Mouse (Mus musculus) CH12.LX (cell line): ENCODE data around the gene Sost. TPM values are rescaled to one million over a fixed set of nuclear protein-coding genes. Genes with fewer than 3 reads are reported as not detected.

Source experiments
- DNase-seq: peaks from one replicate; pipeline ENCODE4 v3.0.0-alpha.2; 2013; ENCODE audit errors: extremely low read depth
- H3K27ac ChIP-seq: 2 replicates; pipeline ENCODE4 v1.5.1; 2012; ENCODE audit warnings: low read depth, mild to moderate bottlenecking, control low read depth, moderate library complexity; ENCODE audit not compliant: insufficient read depth
- H3K27me3 ChIP-seq: replicated peaks from 2 replicates; pipeline ENCODE3; 2012; ENCODE audit warnings: inconsistent platforms
- H3K36me3 ChIP-seq, 2 experiments: replicated peaks in 1 of 2; 2 replicates each; pipeline versions ENCODE3 to v1.6.1; 2012; ENCODE audit warnings: inconsistent platforms in 1 of 2, low read length in 1 of 2, mild to moderate bottlenecking in 1 of 2, mixed read lengths in 1 of 2, moderate library complexity in 1 of 2; ENCODE audit not compliant: control insufficient read depth in 1 of 2, insufficient read depth in 1 of 2
- H3K4me1 ChIP-seq, 2 experiments: 2 replicates each; pipeline ENCODE4 v1.6.1; 2012; ENCODE audit warnings: inconsistent platforms in 1 of 2, moderate library complexity in 1 of 2; ENCODE audit not compliant: insufficient read depth in 2 of 2, control insufficient read depth in 1 of 2
- H3K4me2 ChIP-seq: 2 replicates; pipeline ENCODE4 v1.6.1; 2012; ENCODE audit warnings: low read depth, mild to moderate bottlenecking, control low read depth; ENCODE audit not compliant: poor library complexity, insufficient read depth, severe bottlenecking
- H3K4me3 ChIP-seq, 3 experiments: fragments of 150-350 bp in 1 of 3; sonication (generic) in 1 of 3; replicated peaks in 1 of 3; 2 replicates each; pipeline versions ENCODE3 to v1.5.1; 2011 to 2012; ENCODE audit warnings: low read depth in 2 of 3, low read length in 2 of 3, mild to moderate bottlenecking in 2 of 3, moderate library complexity in 2 of 3, control low read depth in 1 of 3, improper control_type of control experiment in 1 of 3, inconsistent platforms in 1 of 3, mixed read lengths in 1 of 3; ENCODE audit not compliant: poor library complexity in 1 of 3
- H3K79me2 ChIP-seq: replicated peaks from 2 replicates; pipeline ENCODE4 v1.6.1; 2012; ENCODE audit warnings: mild to moderate bottlenecking, moderate library complexity; ENCODE audit not compliant: control insufficient read depth, poor library complexity, insufficient read depth, severe bottlenecking; ENCODE audit errors: extremely low read depth
- H3K9ac ChIP-seq: 2 replicates; pipeline ENCODE4 v1.6.1; 2012; ENCODE audit warnings: low read depth, mild to moderate bottlenecking, control low read depth, moderate library complexity; ENCODE audit not compliant: insufficient read depth
- H3K9me3 ChIP-seq: replicated peaks from 2 replicates; pipeline ENCODE3; 2012; ENCODE audit warnings: low read length, inconsistent platforms, mixed read lengths
- CHD2 ChIP-seq: IDR thresholded peaks from 2 replicates; pipeline ENCODE4 v1.6.1; 2011; ENCODE audit warnings: low read length, improper control_type of control experiment
- E2F4 ChIP-seq: IDR thresholded peaks from 2 replicates; pipeline ENCODE4 v1.6.1; 2011; ENCODE audit warnings: low read depth, low read length, improper control_type of control experiment; ENCODE audit not compliant: insufficient replicate concordance
- EP300 ChIP-seq: IDR thresholded peaks from 2 replicates; pipeline ENCODE4 v1.6.1; 2011; ENCODE audit warnings: low read length, improper control_type of control experiment
- JUN ChIP-seq: IDR thresholded peaks from 2 replicates; pipeline ENCODE4 v1.6.1; 2011; ENCODE audit warnings: low read depth, mild to moderate bottlenecking, low read length, improper control_type of control experiment, moderate library complexity; ENCODE audit not compliant: insufficient read depth
- MAX ChIP-seq: IDR thresholded peaks from 2 replicates; pipeline ENCODE4 v1.6.1; 2011; ENCODE audit warnings: low read length, improper control_type of control experiment
- MAZ ChIP-seq: IDR thresholded peaks from 2 replicates; pipeline ENCODE4 v1.6.1; 2012; ENCODE audit warnings: low read depth, mild to moderate bottlenecking, inconsistent platforms, low read length, improper control_type of control experiment, moderate library complexity
- NRF1 ChIP-seq: IDR thresholded peaks from 2 replicates; pipeline ENCODE4 v1.6.1; 2014; ENCODE audit warnings: low read depth, mild to moderate bottlenecking, inconsistent platforms, low read length, improper control_type of control experiment, moderate library complexity
- PAX5 ChIP-seq: IDR thresholded peaks from 2 replicates; pipeline ENCODE4 v1.6.1; 2012; ENCODE audit warnings: low read length, inconsistent platforms, mixed read lengths
- RCOR1 ChIP-seq: conservative IDR thresholded peaks from 2 replicates; pipeline ENCODE4 v1.6.1; 2012; ENCODE audit warnings: low read depth, mild to moderate bottlenecking, inconsistent platforms, low read length, improper control_type of control experiment
- SIN3A ChIP-seq: IDR thresholded peaks from 2 replicates; pipeline ENCODE4 v1.6.1; 2012; ENCODE audit warnings: low read length, improper control_type of control experiment, inconsistent platforms
- USF1 ChIP-seq: IDR thresholded peaks from 2 replicates; pipeline ENCODE4 v1.6.1; 2014; ENCODE audit warnings: low read depth, mild to moderate bottlenecking, inconsistent platforms, low read length, improper control_type of control experiment
- ZC3H11A ChIP-seq: IDR thresholded peaks from 2 replicates; pipeline ENCODE4 v1.6.1; 2012; ENCODE audit warnings: low read depth, mild to moderate bottlenecking, inconsistent platforms, low read length, improper control_type of control experiment
- ZKSCAN1 ChIP-seq: IDR thresholded peaks from 2 replicates; pipeline ENCODE4 v1.6.1; 2012; ENCODE audit warnings: low read depth, inconsistent platforms, low read length, improper control_type of control experiment, borderline replicate concordance
- ZMIZ1 ChIP-seq: IDR thresholded peaks from 2 replicates; pipeline ENCODE4 v1.6.1; 2012; ENCODE audit warnings: low read depth, mild to moderate bottlenecking, inconsistent platforms, low read length, improper control_type of control experiment
- dilution Hi-C: fragments of 300-500 bp; cut with MboI; formaldehyde crosslinking; loops from 2 replicates; pipeline ENCODE4 v1.14.3; 2020; ENCODE audit warnings: low sequenced_read_pairs; ENCODE audit not compliant: extremely low pct_unique_long_range_greater_than_20kb, extremely low pct_ligation_motif_present
- in situ Hi-C: fragments of 300-500 bp; cut with MboI; formaldehyde crosslinking; loops from 3 replicates; pipeline ENCODE4 v1.14.3; 2019; ENCODE audit warnings: low sequenced_read_pairs, low pct_ligation_motif_present, low pct_unique_long_range_greater_than_20kb, mixed read lengths
- polyA plus RNA-seq: library from polyadenylated mRNA; unstranded; fragments of >175 nt; gene quantifications from 2 replicates; pipeline ENCODE4 v1.2.1, GENCODE M21; 2012; ENCODE audit warnings: low read depth; ENCODE audit not compliant: insufficient read length
- total RNA-seq, 2 experiments: library from RNA; depleted of rRNA; stranded (reverse); fragments of 300-350 nt in 1 of 2; fragments of >200 nt in 1 of 2; gene quantifications; 2 replicates each; pipeline ENCODE4 v1.2.3; 2012 to 2014

Sost gene
- total and polyA plus RNA-seq, 3 experiments: not detected

DNA sequence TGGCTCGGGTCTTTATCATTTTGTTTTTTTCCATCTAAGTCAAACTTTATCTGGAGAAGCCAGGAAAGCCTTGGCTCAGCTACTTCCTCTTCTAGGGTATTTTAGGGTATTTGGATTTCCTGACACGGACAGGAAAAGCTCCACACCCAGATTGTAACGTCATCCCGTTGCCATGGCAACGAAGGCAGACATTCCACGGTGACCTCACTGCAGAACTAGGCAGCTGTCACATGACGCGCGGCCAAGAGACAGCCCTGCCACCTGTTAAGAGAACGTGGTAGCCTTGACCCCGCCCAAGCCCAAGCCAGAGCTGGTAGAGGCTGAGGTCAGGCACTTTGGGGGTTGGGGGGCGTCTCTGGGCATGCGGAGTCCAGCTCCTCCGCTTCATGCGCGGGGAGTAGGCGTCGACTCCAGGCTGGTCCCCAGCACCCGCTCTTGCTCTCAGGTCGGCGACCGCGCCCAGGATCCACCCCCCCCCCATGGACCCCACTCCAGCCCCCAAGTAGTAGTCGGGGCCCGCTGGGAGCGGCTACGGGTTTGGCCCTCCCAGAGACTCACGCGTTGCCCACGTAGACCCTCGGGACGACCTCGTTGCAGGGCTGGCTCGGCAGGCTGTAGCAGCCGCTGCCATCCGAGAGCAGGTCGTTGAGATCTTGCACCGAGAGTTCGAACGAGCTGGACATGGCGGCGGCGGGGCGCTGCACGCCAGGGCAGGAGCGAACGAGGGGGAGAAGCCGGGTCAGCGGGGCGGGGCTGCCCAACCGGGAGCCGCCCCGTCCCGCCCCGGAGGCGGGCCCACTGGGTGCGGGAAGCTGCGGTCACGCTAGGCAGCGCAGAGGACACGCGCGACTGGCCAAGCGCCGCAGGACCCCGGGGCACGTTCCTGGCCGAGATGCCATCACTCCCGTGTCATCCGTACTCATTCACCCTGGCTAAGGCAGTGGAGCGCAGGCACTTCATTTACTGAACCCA lies 17.5 kb upstream of the Sost start, which contains the start of gene Cfap97d1 (continued):
- peak; percentile 62 for TF ChIP-seq NRF1
- TF ChIP-seq ZMIZ1: peak; percentile 94
- peak; percentile 95 for TF ChIP-seq USF1
- peak; percentile 44; the same call in 1 of the 2 replicates for TF ChIP-seq MAZ
- peak; percentile 29; the same call in 1 of the 2 replicates for TF ChIP-seq CHD2
- TF ChIP-seq PAX5: peak; percentile 81; the same call in 1 of the 2 replicates
- no peak for TF ChIP-seq E2F4
- TF ChIP-seq MAX: peak; percentile 91
- TF ChIP-seq JUN: peak; percentile 80
- TF ChIP-seq, all 38 proteins: peak for 26

DNA sequence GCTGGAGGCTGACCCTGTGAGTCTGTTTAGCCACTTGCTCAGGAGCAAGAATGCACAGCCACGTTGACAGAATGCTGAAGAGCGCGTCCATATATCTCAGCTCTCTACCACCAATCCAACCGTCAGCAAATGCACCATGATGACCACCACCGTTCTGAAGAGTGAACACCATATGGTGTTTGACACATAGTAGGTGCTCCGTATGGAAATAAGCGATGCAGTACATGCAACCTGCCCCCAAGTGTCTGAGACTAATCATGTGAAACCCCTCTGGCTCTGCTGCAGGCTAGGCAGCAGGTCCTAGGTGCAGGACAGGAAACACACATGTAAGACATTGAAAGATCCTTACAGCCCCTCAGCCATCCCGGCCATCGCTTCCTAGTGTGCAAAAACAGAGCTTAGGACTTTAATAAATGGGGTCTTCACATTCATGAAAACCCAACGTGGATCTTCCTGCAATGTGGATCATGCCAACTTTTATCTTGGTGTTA lies 16.7 kb upstream of the Sost start:
- TF ChIP-seq ZC3H11A (no peak), EP300 (no peak), ZKSCAN1 (peak; percentile 74), SIN3A (no peak)
- TF ChIP-seq, all 38 proteins: peak for 1
- Histone ChIP-seq H3K27me3 (peaks cover 31% of the 10 kb centered on the region), H3K36me3 (peaks cover 19 to 42% of the 10 kb centered on the region in 2 experiments), H3K4me2 (peak overlapping the region; percentile 69; the same call in 1 of the 2 replicates), H3K4me1 (peaks cover 14 to 40% of the 10 kb centered on the region in 2 experiments), H3K9ac (no peak overlapping the region), H3K9me3 (no peaks in the 10 kb centered on the region), H3K4me3 (peak overlapping the region; percentile 0 to 57 (median 48)), H3K79me2 (no peaks in the 10 kb centered on the region), H3K27ac (no peak overlapping the region)
- in situ Hi-C loops: no loop called here
- DNase-seq: peak; percentile 14
- dilution Hi-C loops: no loop called here

DNA sequence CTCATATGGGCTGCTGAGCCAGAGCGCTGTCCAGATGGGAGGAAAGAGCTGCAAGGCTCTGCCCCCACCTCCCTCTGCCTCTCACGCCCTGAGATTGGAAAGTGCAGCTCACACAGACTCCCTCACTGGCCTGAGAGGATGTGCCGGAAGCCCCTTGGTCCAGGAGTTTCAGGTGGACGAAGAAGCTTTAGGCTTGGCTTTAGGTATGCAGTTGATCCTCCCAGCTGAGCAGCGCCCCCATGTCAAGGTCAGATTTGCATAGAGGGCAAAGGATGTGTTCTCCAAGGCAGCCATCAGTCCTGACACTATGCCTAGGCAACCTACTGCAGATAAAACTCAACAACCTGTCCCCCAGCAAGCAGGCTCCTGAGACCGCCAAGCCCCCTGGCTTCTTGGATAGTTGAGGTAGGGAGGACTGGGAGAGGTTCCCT lies 16.2 kb upstream of the Sost start:
- peak overlapping the region in 1 of 3 experiments; percentile 0 for H3K4me3 ChIP-seq
- dilution Hi-C loops: no loop called here
- DNase-seq: peak; percentile 19
- H3K4me2 ChIP-seq: no peak overlapping the region
- H3K9ac ChIP-seq: no peak overlapping the region
- H3K4me1 ChIP-seq: peaks cover 14 to 40% of the 10 kb centered on the region in 2 experiments
- in situ Hi-C loops: no loop called here
- peaks cover 19 to 47% of the 10 kb centered on the region in 2 experiments for H3K36me3 ChIP-seq
- TF ChIP-seq RCOR1: no peak
- no peaks in the 10 kb centered on the region for H3K79me2 ChIP-seq
- H3K27me3 ChIP-seq: peaks cover 26% of the 10 kb centered on the region
- no peak overlapping the region for H3K27ac ChIP-seq
- no peaks in the 10 kb centered on the region for H3K9me3 ChIP-seq
